Mouse (Mus musculus) left cerebral cortex, adult 2 months (tissue): ENCODE measurements around the gene Trio. TPM values are rescaled to one million over a fixed set of nuclear protein-coding genes. Genes with fewer than 3 reads are reported as not detected.

ENCODE experiments used
- DNase-seq, 2 experiments: peaks; one replicate each; pipeline ENCODE4 v3.0.0; 2021 to 2022; ENCODE audit warnings: low spot score in 2 of 2, mixed read lengths in 1 of 2; ENCODE audit errors: extremely low spot score in 1 of 2
- H3K27ac ChIP-seq: fragments of 200-600 bp; 2 replicates; pipeline ENCODE4 v1.8.1; 2022
- H3K4me3 ChIP-seq: fragments of 200-600 bp; 2 replicates; pipeline ENCODE4 v1.8.1; 2022
- CTCF ChIP-seq: fragments of 200-600 bp; IDR thresholded peaks from 2 replicates; pipeline ENCODE4 v1.8.1; 2022; ENCODE audit warnings: antibody characterized with exemption, mild to moderate bottlenecking, moderate library complexity
- intact Hi-C: fragments of 180-260 bp; cut with DNase I; formaldehyde crosslinking; loops from one replicate; pipeline ENCODE4 v1.15.1; 2025
- total RNA-seq, 2 experiments: library from RNA; stranded (reverse); gene quantifications; 2 replicates each; pipeline ENCODE4 v1.2.3; 2021

The Trio gene
- total RNA-seq, 2 experiments from 2014 or later, result 252 to 279 TPM

DNA sequence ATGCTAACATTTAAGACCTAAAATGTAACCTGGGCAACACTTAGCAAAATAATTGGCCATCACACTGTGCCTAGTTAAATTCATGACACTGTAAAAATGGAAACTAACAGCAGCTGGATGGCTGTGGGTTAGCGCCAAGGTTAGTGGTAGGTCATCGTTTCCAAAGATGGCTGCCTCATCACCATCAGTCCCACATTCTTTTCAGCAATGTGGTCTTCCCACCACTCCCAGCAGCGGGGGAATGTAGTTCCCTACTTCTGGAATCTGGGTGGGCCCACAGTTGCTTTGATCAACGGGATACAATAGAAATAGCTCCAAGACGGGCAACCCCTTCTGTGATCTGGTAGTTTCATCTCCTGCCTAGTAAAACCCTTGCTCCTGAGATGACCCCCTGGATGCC lies 35.3 kb upstream of the Trio start:
- intact Hi-C loops, result no loop called here
- H3K27ac ChIP-seq, result no peak overlapping the region
- no peak for DNase-seq
- no peak overlapping the region for H3K4me3 ChIP-seq
- no peak for TF ChIP-seq CTCF

DNA sequence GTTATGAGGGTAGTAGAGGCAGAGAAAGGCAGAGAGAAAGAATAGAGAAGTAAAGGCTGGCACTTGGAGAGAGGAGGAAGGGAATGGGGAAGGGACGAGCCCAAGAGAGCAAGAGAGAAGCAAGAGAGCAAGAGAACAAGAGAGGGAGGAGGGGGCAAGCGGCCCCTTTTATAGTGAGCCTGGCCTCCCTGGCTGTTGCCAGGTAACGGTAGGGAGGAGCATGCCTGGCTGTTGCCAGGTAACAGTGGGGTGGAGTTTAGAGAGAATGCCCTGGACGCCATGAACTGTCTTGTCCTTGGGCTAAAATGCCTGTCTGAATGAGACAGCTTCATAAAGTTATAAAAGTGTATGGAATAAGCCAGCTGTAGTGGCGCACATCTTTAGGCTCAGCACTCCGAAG lies 34.8 kb upstream of the Trio start:
- Histone ChIP-seq H3K4me3 (no peak overlapping the region), H3K27ac (no peak overlapping the region)
- no peak for TF ChIP-seq CTCF
- intact Hi-C loops, result no loop called here
- DNase-seq, result no peak

DNA sequence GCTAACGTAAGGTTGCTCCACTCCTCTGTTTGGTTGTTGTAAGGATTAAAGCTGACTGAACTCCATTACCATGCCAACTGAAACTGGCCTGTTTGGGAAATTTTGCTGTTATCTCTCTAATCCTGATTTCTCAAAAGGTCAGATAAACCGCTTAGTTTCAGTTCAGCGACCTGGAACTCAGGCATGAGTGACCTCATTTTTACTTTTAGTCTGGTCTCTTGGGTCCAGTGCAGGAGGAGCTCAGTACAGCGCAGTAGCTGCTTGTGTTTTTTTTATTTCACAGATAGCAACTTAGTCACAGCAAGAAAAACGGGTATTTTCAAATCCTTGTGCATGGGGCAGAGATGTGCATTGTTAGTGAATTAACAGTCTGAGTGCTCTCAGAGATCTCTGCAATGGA lies 31.9 kb upstream of the Trio start:
- no peak for TF ChIP-seq CTCF
- H3K27ac ChIP-seq, result no peak overlapping the region
- H3K4me3 ChIP-seq, result no peak overlapping the region
- intact Hi-C loops, result no loop called here
- no peak for DNase-seq

DNA sequence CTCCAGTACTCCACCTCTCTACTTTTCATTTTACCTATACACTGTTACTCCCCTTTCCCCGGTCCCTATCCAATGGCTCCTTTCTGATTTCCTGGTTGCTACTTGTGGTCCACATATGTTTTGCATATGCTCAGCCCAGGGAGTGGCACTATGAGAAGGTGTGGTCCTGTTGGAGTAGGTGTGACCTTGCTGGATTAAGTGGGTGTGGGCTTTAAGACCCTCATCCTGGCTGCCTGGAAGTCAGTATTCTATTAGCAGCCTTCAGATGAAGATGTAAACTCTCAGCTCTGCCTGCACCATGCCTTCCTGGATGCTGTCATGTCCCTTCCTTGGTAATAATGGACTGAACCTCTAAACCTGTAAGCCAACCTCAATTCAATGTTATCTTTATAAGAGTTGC lies 29.1 kb upstream of the Trio start:
- Histone ChIP-seq H3K27ac (no peak overlapping the region), H3K4me3 (no peak overlapping the region)
- no peak for DNase-seq
- intact Hi-C loops, result no loop called here
- TF ChIP-seq CTCF, result no peak

DNA sequence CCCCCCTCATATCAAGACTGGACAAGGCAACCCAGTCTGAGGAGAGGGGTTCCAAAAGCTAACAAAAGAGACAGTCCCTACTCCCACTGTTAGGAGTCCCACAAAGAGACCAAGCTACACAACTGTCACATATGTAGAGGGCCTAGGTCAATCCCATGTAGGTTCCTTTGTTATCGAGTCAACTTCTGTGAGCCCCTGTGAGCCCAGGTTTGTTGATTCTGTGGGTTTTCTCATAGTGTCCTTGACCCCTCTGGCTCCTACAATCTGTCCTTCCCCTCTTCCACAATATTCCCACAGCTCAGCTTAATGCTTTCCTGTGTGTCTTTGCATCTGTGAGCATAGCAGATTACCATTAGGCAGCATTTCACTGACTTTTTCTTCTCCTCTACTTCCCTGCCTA lies 28.5 kb upstream of the Trio start:
- H3K4me3 ChIP-seq, result no peak overlapping the region
- H3K27ac ChIP-seq, result no peak overlapping the region
- DNase-seq, result no peak
- intact Hi-C loops, result no loop called here
- TF ChIP-seq CTCF, result no peak

DNA sequence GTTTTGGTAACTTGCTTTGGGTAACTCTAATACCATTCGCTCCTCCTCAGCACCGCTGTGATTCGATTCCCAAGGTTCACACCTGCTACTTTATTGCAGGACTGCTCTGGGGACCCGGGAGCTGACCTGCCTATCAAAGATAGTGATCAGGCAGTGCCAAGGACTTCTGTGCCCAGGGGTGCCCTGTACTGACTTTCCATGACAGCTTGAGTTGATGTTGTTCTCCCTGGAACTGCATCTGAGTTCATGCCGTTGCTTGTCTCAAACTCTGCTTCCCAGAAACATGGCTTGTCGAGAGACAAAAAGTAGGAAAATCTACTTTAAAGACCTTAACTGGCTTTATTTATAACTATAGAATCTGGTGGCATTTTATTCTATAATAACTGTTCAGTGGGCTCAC lies 27.6 kb upstream of the Trio start:
- no peak for DNase-seq
- Histone ChIP-seq H3K4me3 (no peak overlapping the region), H3K27ac (no peak overlapping the region)
- no peak for TF ChIP-seq CTCF
- intact Hi-C loops, result no loop called here

DNA sequence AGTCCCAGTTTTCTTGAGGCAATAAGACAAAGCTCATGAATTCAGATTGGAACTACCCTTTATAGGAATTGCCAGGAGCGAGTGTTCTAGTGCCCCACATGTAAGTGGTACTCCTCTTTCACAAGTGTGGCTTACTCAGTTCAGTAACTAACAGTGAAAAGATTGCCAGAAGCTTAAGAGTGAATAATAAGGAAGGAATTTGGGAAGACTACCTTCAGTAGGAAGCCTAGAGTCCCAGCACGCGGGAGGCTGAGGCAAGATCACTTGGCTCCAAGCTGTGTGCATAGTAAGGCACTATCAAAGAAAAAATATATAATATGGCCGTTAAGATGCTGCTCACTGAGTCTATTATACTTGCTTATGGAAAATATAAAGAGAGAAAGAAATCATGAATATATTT lies 26.2 kb upstream of the Trio start:
- H3K27ac ChIP-seq, result no peak overlapping the region
- no peak for TF ChIP-seq CTCF
- no peak for DNase-seq
- H3K4me3 ChIP-seq, result no peak overlapping the region
- intact Hi-C loops, result no loop called here

DNA sequence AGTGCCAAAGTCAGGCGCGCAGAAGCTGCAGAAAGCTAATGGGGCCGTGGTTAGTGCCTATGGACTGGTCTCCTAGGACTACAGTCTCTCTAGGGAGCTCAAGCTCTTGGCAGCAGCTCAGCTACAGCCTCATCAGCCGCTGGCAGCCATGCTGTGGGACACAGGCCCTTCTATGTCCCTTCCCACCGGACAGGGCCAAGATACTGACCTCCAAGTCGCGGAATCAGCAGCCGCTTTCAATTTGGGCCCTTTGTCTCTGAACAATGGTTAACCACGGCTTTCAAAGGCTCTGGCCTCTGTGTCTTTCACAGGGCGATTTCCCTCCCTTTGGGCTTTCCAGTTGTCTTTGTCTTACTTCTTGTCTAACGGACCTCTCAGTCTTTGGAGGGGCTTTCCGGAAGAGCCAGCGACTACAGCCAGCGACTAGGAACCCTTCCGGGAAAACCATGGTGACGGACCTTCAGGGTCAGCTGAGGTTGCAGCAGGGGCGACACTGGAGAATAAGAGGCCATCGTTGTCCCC lies 25.5 kb upstream of the Trio start:
- intact Hi-C loops, result no loop called here
- no peak for TF ChIP-seq CTCF
- DNase-seq, result peak in 1 of 2 experiments; percentile 19
- Histone ChIP-seq H3K27ac (no peak overlapping the region), H3K4me3 (no peak overlapping the region)

DNA sequence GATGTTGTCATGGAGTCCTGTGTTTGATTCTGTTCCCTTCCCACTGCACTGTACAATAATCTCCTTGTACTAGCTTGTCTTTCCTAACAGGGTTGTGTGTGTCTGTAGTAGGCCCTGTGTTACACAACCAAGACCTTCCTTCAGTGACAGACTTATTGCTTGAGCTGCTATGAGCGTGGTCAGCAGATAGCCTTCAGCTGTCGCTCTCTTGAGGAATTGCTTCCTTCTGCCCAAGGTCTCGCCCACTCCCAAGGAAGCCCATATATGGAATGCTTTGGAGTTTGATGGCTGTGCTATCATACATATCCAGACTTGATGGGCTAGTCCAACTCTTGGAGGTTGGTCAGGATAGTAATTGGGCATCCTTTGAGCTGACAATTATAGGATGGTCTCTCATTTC lies 22.1 kb upstream of the Trio start:
- Histone ChIP-seq H3K4me3 (no peak overlapping the region), H3K27ac (no peak overlapping the region)
- TF ChIP-seq CTCF, result no peak
- intact Hi-C loops, result no loop called here
- no peak for DNase-seq

DNA sequence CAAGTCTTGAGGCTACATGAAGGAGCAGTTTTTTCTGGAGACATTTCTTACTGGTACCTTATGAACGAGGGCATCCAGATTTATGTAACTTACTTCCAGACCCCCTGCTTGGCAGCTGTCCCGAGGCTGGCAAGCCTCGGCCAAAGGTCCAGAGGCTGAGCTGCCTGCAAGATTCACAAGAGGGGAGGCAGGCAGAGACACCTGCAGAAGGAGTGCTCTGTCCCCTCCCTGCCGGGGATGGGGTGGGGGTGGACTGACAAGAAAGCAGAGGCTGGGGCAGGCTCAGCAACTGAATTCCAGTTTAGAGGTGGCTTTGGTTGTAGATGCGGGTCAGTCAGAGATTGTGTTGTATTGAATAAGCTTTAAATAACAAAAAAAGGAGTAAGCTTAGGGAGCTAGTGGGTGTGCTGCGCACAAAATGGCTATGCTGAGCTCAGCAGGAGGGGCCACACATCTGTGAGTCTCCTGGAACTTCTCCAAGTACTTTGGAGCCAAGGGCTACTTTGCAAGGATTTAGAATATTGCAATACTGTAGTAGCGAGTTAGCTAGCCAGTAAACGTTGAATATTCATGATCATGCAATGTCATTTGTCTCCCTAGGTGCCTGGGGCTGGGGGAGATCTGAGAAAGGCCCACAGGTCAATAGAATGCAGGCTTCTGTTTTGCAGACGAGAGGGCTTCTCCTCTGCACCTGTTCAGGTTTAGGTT lies 15.7 kb upstream of the Trio start:
- DNase-seq, result no peak
- intact Hi-C loops, result no loop called here
- Histone ChIP-seq H3K4me3 (no peak overlapping the region), H3K27ac (no peak overlapping the region)
- TF ChIP-seq CTCF, result no peak

DNA sequence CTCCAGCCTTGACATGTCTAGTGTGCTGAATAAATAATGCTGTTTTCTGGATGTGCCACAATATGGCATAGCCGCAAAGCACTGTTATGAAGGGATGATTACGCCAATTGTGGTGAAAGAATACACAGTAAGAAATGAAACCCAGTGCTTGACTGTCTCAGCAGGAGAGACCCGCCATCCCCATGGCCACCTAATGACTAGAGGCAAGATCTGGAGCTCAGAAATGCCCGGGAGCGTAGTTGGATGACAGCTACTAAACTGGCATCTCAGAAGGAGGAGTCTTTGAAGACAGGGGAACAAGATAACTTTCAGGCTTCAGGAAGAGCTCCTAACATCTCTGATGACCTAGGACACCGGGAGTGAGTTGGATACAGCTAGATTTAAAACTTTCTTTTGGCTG lies 12.0 kb upstream of the Trio start:
- H3K4me3 ChIP-seq, result no peak overlapping the region
- TF ChIP-seq CTCF, result no peak
- H3K27ac ChIP-seq, result no peak overlapping the region
- no peak for DNase-seq
- intact Hi-C loops, result loop anchor here (5.0 kb wide), 1 partner anchor 70 kb away; no protein-coding TSS in a partner anchor

DNA sequence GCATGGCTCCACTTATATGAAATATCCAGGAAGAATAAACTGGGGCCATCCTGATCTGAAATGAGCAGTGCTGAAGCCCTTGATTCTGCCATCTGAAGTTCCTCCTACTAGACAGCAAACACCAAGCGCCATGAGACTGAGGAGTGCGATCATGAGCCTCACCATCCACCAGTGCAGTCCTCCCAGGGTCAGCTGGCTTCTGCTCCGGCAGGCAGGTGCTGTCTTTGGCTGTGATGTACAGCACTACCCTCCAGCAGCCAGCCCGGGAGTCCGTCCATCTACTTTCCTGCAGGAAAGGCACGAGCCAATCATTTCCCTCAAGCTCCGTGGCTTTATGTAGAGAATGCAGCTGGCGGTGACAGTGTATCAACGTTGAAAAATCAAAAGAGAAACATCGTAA lies 10.0 kb upstream of the Trio start:
- no peak overlapping the region for H3K4me3 ChIP-seq
- intact Hi-C loops, result loop anchor here (5.0 kb wide), 1 partner anchor 72 kb away; no protein-coding TSS in a partner anchor
- no peak overlapping the region for H3K27ac ChIP-seq
- TF ChIP-seq CTCF, result no peak
- DNase-seq, result no peak

DNA sequence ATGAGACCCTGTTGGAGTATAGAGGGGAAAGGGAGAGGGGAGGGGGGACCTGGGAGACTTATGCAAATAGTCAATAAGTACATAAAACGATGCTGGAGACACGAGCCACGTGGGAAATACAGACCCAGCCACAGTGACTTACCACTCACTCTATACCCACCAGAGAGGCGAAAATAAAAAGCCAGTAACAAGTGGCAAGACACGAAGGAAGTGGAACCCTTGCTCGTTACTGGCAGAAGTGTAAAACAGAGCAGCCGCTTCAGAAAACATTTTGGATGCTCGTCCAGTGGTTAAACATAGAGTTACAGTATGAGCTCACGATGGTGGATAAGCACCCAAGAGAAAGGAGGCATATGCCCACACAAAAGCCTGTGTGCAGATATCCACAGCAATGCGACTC lies 9.0 kb upstream of the Trio start:
- intact Hi-C loops, result loop anchor here (5.0 kb wide), 1 partner anchor 73 kb away; no protein-coding TSS in a partner anchor

More for the DNA sequence above, 9.0 kb upstream of the Trio start:
- DNase-seq, result no peak
- no peak; the same call in 1 of the 2 replicates for TF ChIP-seq CTCF
- Histone ChIP-seq H3K27ac (no peak overlapping the region), H3K4me3 (no peak overlapping the region)
